Mouse (Mus musculus): Measurements from ENCODE around the gene Traf5. TPM values are rescaled to one million over a fixed set of nuclear protein-coding genes. Genes with fewer than 3 reads are reported as not detected.

Gene Traf5
- total RNA-seq, 2 experiments from 2014 or later = 2.7 to 6.2 TPM

Other genes starting within 250 kb of the Traf5 start
- gene Slc30a1, start 185.8 kb downstream of the Traf5 start, total RNA-seq (2014; fragmentation: Nextera tagmentation) = 4.5 and 4.6 TPM in 2 replicates
- 4.7 and 8.7 TPM in 2 replicates for gene Slc30a1, start 185.8 kb downstream of the Traf5 start, total RNA-seq (2017)
- gene Rd3, start 115.2 kb downstream of the Traf5 start, total RNA-seq (2014; fragmentation: Nextera tagmentation) = not detected in 2 replicates
- gene Rd3, start 115.2 kb downstream of the Traf5 start, total RNA-seq (2017) = not detected in 2 replicates
- gene Rcor3, start 45.5 kb upstream of the Traf5 start, total RNA-seq (2014; fragmentation: Nextera tagmentation) = 17.0 and 21.9 TPM in 2 replicates
- gene Rcor3, start 45.5 kb upstream of the Traf5 start, total RNA-seq (2017) = 10.0 and 12.5 TPM in 2 replicates
- gene Kcnh1, start 98.2 kb upstream of the Traf5 start, total RNA-seq (2014; fragmentation: Nextera tagmentation) = not detected in 2 replicates
- not detected in 2 replicates for gene Kcnh1, start 98.2 kb upstream of the Traf5 start, total RNA-seq (2017)